Mouse (Mus musculus) kidney, postnatal 10 days (tissue): ENCODE measurements around the gene Fbxw8.

Experiments used
- DNase-seq: peaks from one replicate; pipeline ENCODE4 v3.0.0; 2021; ENCODE audit warnings: mixed read lengths

The Fbxw8 gene

DNA sequence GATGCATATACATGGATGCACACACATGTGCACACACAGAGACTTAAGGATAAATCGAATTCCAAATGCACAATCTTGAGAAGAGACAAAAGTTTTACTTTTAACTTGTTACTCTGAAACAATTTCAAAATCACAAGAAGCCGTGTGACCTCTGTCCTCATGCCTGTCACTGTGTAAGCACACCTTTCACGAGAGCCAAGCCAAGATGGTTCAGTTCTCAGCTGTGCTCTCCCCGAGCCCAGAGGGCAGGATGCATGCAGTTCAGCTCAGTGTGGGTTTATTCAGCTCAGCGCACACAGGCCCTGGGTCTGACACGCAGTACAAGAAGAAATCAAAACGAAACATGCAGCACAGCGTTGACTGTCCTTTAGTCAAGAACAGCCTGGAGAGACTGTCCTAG lies 49.7 kb downstream of the Fbxw8 start:
- no peak for DNase-seq

DNA sequence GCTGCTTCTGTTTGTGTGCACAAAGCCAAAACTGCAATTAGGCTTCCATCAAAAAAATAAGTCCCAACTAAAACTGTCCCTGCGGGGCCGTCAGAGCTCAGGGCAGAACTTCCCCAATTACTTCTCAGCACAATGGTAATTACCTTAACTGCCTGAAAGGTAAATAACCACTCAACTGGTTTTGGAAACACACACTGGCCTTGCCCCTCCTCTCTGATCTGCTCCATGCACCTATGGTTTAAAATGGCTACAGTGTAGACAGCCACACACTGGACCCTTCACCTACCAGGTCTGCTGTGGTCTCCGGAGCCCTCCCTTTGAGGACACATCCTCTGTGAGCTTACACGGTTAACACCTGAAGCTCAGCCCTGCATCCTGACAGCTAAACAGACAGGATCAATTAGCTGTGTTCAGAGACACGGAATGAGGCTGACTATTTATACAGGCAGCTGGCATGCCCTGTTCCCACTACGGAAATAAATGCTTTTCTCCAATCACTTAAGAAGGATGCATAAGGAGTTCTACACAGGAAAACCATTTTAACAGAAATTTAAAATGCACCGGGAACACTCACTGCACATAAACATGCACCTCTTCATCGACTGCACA lies 55.3 kb downstream of the Fbxw8 start:
- no peak for DNase-seq

DNA sequence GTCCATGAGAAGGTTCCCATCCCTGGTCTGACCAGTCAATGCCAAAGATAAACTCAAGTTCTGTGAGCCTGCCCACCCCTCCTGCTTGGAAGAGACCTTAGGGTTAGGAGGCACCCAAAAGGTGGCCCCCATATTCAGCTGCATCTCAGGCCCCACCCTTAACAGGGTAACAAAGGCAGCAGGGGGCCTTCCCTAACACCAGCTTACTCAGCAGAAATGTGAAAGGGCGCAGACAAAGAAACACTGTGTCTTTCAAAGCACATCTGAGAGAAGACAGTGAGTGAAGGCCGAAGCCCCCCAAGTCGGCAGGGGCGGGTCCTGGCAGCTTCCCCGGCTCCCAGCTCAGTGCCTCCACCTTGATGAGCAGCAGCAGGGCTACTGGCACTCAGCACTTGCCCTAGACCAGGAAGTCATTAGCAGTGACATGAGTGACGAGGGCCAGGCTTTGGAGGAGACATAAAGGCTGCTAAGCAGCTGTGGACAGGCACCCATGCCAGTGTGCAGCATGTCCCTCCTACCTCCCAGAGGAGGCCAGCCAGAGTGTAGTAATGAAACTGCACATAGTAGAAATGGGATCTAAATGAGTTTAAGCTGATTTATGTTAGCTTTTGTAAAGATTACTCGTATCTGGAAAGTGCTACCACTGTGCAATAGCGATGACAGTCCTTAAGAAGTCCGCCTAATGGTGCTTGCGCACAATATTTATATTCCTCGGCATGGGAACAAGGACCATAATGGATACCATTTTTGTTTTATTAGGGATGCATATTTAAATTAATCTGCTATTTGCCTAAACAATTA lies 56.0 kb downstream of the Fbxw8 start:
- peak; percentile 28 for DNase-seq

DNA sequence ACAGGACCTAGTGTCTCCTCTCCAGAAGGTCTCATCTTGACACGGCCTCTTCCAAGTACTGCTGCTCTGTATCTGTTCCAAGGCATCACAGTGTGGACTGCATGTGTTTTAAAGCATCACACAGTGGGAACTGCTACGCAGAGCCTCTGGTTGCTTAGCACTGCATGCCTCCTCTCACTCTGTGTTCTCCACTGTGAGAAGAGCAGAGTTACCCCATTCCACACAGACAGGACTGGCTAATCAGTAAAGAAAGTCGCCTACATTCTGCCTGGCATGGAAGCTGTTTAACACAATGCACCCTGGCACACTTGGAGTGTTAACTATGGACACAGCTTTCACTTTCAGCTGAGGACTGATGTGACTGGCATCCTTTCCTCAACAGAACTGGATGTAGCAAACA lies 58.9 kb downstream of the Fbxw8 start:
- no peak for DNase-seq

DNA sequence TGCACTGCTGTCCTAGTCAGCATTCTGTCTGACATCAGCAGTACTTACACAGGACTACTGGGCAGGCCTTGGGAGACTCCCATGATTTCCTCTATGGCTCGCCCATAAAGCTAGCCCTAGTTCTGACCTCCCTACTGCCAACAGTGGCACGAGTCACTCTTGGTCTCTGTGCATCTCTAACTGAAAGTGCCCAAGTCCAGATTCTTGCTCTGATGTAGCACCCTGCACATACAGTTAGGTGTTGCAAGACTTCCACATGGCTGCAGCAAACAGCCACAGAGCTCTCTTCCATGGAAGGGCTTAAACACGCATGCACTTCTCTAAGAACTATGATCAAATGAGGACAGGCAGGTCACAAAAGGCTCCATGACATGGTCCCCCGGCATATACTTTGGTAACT lies 59.4 kb downstream of the Fbxw8 start:
- no peak for DNase-seq

DNA sequence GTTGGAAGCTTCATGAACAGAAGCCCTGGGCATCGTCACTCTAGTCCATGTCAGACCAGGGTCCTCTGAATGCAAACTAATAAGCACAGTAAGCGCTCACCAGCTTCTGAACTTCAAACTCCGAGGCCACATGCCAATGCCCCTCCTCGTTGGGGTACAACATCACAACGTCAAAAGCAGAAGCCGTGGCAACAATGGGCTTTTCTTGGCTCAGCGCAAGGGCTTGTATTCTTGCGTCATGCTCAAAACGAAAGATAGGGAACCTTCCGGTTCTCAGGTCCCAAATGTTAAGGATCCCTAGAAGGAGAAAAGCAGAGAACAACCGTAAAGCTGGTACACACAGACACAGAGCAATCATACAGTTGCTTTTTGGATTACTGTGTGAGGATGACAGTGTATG lies 59.8 kb downstream of the Fbxw8 start:
- no peak for DNase-seq

DNA sequence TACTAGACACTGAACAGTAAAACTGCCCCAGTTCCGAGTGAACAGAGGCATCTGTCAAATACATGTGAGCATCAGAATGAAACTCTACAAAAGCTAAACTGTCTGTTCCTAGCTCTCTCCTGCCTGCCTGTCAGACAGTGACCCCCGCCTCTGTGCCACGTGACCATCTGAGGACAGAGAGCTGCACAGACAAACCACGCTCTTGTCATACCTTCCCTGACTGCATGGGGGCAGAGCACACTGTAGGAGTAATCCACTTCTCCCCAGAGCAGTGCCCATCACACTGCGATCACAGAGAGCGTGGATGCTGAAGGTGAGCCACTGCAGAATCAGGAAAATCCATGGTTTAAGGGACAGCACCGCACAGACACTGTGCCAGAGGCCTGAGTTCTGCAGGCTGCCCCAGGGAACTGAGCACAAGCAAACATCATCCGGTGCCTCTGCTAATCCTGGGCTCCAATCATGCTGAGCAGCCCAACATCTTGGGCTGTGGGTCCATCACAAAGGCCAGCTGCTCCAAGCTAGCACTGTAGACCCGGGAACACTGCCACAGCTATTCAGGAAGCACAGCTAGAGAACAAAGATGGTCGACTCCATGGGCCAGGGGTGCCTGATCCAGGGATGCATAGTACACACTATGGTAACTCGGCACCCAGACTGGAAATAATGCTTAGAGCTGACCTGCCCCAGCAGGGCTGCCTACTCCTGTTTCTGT lies 61.8 kb downstream of the Fbxw8 start:
- DNase-seq: no peak

DNA sequence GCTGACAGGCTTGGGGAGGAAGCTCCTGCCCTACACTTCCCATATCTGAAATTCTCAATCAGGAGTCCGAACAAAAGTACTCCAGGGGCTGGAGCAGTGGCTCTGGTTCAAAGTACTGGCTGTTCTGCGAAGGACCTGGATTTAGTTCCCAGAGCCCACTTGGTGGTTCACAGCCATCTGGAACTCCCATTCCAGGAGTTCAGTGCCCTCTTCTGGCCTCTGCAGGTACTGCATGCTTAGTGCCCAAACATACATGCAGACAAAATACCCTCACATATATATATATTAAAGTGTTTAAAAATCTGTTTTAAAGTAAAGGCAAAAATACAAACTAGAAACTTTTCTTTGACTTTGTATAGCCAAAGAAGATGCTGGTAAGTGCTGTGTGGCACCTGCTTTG lies 64.4 kb downstream of the Fbxw8 start:
- DNase-seq: peak; percentile 55

DNA sequence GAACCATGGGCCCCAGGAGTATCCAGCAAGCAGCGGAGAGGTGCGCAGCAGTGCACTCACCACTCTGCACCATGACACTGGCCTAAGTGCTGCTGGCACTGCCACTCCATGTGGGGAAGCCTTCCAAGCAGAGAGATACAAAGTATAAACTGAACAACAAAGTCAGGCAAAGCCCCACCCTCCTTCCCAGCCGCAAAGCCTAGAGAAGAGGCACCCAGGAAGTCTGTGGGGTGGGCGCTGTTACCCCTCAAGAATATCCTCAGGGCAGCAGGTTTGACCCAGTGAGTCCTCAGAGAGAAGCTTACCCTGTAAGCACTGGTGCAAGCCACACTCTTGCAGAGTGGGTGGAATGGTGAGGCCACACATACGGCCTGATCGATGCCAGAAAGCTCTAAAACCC lies 65.2 kb downstream of the Fbxw8 start:
- DNase-seq: no peak

DNA sequence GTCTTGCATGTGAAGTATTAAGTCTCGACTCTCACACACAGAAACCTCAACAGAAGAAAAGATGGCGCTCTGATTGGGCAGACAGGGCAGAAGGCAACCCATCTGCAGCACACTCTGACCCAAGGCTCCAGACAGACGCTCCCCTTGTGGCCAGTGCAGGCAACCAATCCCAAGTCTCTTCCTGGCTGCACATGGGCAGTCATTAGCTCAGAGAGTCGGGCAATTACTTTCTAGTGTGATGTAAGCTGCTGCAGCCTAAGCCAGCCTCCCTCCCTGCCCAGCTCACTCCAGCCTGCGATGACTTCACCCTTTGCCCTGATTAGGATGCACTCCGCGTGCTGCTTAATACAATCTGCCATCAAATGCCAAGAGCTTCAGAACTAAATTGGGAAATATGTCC lies 66.2 kb downstream of the Fbxw8 start:
- DNase-seq: no peak

DNA sequence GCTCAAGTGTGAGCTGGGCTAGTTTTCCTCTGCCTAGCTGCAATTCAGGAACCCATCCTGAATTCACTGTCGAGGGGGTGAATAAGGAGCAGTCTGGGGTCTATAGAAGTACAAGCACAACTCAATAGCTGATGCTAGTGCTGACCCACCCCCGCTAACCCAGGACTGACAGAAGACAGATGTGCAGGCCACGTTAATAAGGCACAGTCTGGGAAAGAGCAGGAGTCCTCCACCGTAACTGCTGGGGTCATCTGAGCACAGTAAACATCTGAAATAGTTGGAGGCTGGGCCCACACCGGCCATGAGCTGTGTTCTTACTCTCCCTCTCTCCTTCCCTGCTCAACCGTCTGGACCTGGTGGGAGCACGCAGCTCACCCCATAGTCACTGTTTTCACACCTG lies 68.3 kb downstream of the Fbxw8 start:
- DNase-seq: no peak

DNA sequence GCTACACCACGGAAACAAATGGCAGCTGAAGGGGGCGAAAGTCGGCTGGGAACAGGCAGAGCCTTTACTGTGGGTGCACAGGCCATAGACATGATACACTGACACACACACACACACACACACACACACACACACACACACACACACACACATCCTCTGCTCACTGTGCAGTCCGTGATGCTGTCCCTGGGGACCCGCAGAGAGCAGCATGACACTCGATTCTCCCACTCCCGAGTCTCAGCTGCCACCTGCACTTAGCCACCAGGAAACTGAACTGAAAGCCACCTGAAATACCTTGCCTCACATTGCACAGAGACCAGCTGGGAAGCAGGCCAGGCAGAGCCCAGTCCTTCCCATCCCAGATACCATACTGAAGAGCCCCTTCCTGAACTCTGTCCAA lies 70.0 kb downstream of the Fbxw8 start:
- no peak for DNase-seq

DNA sequence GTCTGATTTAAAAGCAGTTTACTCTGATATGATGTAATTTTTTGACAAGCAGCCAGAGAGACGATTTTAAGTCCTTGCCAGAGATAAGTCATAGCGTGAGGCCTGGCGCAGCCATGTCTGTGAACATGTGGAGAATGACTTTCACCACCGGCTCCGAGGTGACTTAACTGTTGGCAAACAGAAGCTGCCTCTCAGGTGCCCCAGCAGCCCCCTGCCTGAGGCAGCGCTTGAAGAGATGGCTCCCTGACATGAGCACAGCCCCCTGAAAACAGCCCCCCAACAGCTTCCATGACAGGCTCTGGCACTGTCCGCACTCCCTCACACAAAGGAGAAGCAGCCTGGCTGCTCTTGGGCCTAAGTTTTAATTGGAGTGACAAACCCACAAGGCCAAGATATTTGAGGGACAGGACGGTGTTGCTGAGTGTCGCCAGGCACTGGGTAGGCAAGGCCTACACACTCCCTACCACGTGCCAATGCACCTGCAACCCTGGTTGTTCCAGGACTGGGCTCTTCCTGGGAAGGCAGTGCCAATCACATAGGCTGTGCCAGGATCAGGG lies 71.0 kb downstream of the Fbxw8 start:
- no peak for DNase-seq

DNA sequence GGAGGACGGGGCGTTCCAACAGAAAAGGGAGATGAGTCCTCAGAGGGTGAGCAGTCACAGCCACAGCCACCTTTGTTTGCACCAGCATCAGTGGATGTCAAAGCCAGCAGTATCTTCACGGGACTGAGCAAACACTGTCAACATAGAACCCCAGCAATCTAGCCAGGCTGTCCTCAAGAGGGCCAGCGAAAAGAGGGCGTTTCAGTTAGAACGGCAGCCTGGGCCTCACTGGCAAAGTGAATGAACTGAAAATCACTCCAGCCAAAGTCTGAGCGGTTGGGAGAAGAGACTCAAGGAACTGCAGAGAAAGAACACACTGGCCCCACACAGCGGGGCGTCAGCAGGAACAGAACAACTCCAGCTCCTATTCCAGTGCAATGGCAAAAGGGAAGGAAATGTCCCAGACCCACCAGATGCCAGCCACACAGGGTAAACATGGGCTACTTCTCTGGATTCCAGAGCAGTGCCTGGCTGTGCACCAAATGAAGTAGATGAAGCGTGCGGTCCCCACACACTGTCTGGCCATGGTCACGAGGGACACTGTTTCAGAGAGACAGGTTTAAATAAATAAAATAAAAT lies 72.1 kb downstream of the Fbxw8 start:
- no peak for DNase-seq

DNA sequence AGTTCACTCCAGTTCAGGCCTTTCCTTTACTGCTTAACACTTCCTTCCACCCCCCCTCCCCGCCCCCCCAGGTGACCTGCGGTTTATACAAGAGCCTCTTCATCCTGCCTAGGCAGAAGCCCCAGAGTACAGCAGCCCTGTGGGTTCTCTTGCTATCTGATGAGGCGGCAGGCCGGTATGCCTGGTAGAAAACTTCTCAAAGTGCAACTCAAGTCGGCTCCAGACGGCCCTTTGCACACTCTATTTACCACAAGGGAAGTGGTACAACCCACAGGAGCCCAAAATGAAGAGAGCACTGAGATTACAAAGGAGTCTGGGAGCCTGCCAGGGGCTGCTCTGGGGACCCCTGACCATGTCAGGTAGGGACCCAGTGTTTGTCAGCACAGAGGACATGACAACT lies 73.3 kb downstream of the Fbxw8 start:
- no peak for DNase-seq

DNA sequence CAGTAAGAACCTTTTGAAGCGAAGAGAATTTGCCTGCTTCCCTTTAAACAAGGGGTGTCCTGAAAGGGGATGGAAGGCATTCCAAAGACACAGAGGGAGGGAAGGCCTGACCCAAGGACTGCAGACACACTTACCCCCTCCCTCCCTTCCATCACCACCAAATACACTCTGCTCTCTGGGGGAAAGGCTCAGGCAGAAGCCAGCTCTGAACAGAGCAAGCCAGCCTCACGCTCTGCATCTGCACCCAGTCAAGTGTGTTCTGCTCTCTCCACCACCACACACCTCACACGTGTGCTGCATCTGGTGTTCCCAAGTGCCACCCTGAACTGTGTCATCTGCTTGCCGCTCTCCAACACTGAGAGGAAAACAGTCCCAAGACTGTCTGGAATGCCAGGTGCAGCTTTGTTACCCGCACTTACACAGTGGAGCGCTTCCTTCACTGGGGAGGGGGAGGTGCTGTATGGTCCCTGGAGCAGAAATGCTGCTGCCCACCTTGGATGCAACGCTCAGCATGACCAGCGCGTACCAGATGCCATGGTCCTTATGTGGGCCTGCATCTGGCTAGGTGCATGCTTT lies 73.8 kb downstream of the Fbxw8 start:
- no peak for DNase-seq

DNA sequence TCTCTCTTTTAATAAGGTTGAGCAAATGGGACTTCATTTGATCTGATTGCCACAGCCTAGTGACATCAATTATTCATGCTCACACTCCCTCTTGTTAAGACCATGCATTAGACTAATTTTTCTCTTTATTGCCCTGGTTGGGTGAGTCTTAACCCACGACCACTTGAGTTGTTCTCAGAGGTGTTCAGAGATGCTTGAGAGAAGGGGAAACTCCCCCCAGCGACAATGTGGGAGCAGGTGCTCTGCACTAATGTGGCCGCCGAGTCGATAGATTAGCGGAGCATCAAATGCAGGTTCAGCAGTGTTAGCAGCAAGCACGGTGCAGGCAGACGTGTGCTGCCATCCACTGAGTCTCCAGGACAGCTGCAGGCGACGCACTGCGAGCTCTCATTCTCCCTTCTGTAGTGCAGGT lies 75.4 kb downstream of the Fbxw8 start:
- no peak for DNase-seq

DNA sequence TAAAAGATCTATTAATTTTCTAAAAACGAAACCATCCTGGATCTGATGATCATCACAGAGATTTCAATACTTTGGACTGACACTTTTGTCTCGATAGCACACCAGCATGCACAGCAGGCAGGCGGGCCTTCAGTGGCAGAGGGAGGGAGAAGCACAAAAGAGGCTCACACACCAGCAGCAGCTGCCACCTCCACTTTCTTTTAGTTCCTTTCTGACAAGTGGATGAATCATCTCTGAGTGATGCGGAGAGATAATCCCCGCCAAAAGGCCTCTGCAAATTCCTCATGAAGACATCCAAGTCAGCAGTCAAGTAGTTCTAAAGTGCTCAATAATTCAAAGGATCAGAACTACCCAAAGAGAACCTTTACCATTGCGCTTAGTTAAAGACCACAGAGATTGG lies 75.9 kb downstream of the Fbxw8 start:
- no peak for DNase-seq

DNA sequence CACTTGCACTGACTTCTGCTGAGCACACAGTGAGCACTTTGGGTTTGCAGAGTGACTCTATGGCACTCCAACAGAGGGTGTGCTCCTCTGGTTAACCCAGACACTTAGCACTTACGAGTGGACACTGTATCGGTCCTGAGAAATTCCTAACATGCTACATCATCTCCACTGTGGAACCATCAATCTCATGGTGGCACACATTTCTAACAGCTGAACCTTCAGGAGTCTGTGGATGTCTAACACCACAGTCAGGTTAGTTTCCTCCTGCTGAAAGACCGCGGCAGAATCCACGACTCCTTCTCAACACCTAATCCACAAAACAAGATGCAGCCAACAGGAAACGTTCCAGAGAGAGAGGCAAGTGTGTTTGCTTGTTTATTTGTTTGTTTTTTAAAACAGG lies 76.7 kb downstream of the Fbxw8 start:
- DNase-seq: no peak

DNA sequence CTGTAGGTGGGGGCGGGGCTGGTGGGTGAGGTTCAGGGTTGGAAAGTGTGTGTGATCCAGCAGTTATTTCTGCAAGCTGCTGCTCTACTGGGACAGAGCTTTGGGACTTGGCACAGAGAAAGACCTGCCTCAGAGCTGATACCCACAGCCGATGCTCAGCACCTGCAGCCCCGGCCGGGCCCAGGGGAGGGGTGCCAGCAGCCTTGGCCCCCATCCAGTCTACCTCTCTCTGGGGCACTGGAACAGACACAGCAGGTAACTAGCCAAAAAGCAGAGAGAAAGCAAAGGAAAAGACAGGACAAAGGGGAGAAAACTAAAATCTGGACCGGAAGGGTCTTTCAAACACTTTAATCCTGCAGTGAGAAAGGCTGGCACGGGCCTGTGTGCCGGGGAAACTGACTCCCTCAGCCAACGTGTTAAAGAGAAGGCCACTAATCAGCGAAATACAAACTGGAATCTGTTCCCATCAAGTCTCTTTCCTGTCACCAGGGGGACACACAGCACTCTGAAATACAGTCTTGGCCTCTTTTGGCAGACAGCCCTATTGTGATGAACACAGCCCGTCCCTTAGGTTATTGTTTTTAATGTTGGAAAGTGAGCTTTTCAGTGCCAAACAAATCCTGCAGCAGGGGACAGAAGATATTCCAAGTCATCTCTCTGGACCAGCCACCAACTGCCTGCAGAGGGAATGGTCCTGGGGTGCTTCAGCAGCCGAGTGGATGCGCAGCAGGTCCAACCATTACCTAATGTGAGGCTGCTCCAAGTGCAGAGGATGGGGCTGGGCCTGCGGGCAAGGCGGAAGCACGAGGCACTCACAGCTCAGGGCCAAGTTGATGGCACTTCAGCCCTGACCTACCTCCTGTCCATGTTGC lies 78.3 kb downstream of the Fbxw8 start:
- no peak for DNase-seq

DNA sequence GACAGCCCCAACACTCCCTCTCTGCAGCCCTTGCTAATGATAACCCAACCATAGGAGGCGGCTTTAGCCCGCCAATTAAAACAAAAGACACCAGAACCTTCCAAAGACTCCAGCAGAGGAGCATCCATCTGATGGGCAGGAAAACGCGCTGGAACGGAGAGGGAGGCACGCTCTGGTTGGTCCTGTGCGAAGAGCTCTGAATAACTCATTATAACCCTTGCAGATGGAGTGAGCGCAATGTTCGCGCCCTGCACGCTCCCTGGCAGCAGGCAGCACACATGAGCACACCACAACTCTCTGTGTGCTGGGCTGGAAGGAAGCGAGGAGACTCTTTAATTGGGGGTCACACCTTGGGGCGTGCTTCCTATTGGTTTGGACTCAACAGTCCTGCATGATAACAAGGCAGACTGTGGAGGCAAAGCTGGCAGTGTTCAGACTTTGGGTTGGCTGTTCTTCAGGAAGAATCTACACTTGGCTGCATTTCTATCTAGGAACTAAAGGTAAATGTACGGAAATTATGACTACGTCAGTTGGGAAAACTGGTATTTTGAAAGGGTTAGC lies 82.0 kb downstream of the Fbxw8 start:
- no peak for DNase-seq

DNA sequence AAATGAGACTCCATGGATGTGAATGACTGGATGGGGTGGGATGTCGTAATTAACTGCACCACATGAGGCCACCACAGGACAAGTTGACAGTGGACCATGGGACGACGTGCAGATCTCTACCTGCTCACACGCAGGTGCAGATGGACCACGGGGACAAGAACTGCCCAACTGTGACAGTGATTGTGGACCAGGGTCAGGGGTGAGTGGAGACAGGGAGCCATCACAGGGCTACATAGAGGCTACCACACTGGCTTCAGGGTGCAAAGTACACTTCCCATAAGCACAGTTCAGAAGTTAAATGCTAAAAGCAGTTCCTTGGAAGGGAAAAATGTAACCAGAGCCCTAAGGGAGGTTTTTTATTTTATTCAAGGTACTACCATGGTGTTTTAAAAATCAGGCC lies 83.5 kb downstream of the Fbxw8 start:
- no peak for DNase-seq
